Mouse (Mus musculus) lung, postnatal 0 days (tissue): ENCODE results near the gene Rai1.

Experiments
- CTCF ChIP-seq: IDR thresholded peaks from 2 replicates; pipeline ENCODE4 v1.5.1; 2016; ENCODE audit warnings: antibody characterized with exemption, mild to moderate bottlenecking
- EP300 ChIP-seq: IDR thresholded peaks from 2 replicates; pipeline ENCODE4 v1.6.1; 2016; ENCODE audit warnings: antibody characterized with exemption, mild to moderate bottlenecking, control low read depth

DNA sequence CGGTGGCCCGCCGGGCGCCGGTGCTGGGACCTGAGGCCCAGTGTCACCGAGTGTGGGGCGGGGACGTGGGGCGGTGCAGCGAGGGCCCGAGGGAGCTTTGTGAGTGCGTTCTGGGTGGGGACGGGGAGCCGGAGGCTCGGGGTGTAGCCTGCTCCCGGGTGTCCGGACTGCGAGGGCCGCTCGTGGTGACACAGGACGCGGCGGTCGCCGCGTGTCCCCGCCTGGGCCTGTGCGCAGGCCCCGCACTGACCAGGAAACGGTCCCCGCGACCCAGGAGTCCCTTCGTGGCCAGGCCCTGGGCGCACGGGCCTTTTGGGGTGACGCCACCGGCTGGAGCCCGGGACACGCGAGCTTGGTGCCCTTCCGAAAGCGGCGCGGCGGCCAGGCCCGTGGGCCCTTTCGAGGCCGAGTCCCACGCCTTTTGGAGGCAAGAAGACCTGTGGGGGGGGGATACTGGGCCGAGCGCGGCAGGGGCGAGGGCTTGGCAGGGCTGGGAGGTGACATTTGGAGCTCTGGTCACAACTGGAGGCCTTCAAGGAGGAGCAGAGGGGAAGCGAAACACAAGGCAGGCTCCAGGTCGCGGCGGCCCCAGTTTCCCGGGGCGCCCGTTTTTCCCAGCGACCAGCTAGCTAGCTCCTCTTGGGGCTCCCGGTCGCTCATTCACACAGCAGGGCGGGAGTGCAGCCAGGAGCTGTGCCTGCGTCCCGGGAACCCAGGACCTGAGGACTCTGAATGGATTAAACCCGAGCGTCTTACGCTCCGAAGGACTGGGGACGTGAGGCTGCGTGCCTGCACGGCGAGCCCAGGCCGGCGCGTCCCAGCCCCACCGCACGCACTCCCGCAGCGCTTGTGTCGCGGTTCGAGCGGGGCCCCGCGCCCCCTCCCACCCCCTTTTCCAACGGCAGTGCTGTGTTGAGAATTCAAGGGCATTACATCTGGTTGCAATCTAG lies 1.1 kb downstream of the Rai1 start:
- TF ChIP-seq EP300 (no peak), CTCF (no peak)
